Mouse (Mus musculus) bone marrow macrophage, adult 2 months (primary cell): ENCODE measurements around the gene Shb. TPM values are rescaled to one million over a fixed set of nuclear protein-coding genes. Genes with fewer than 3 reads are reported as not detected.

ENCODE experiments used
- H3K27ac ChIP-seq: 2 replicates; pipeline ENCODE4 v1.5.1; 2012; ENCODE audit warnings: low read depth, low read length; ENCODE audit not compliant: insufficient read depth
- H3K4me1 ChIP-seq: 2 replicates; pipeline ENCODE4 v1.6.1; 2012; ENCODE audit warnings: low read length; ENCODE audit not compliant: control insufficient read depth, insufficient read depth
- H3K4me3 ChIP-seq: 2 replicates; pipeline ENCODE4 v1.5.1; 2012; ENCODE audit warnings: mild to moderate bottlenecking, low read length, moderate library complexity; ENCODE audit not compliant: insufficient read depth
- CTCF ChIP-seq: IDR thresholded peaks from 2 replicates; pipeline ENCODE4 v1.5.1; 2012; ENCODE audit warnings: low read depth, mild to moderate bottlenecking, low read length, moderate library complexity
- POLR2A ChIP-seq: IDR thresholded peaks from 2 replicates; pipeline ENCODE4 v1.6.1; 2012; ENCODE audit warnings: mild to moderate bottlenecking, low read depth, low read length, borderline replicate concordance
- polyA plus RNA-seq: library from polyadenylated mRNA; stranded (reverse); fragments of >200 nt; gene quantifications from 2 replicates; pipeline ENCODE4 v1.2.4, GENCODE M21; 2012; ENCODE audit not compliant: missing spikeins, insufficient read depth, insufficient read length

Shb gene
- polyA plus RNA-seq, 1 experiment: 9.8 TPM

GRCm38 (mm10) chr4:45462628-45463027, 69.6 kb downstream of the Shb start:
- no peak overlapping the region for H3K4me3 ChIP-seq
- no peak overlapping the region for H3K27ac ChIP-seq
- no peak for TF ChIP-seq POLR2A
- no peak for TF ChIP-seq CTCF
- H3K4me1 ChIP-seq: peaks cover 3% of the 10 kb centered on the region; the same call in 1 of the 2 replicates

DNA sequence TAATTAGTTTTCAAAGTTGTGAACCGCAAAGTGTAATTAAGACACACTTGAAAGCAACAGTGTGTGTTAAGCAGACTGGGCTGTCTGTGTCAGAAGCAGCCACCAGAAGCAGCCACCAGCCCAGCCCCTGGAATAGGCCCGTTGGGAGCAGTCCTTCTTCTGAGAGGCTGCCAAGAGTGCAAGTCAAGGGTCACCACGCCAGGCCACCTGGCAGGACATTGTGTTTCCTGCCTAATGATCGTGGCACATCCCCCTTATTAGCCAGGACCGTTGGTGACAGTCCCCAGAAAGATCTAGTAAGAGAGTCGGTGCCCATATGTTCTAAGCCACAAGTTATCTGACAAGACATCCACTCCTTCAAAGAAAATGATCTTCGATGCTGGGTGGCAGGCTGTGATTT, 70.6 kb downstream of the Shb start:
- Histone ChIP-seq H3K4me3 (no peak overlapping the region), H3K27ac (no peak overlapping the region), H3K4me1 (no peaks in the 10 kb centered on the region)
- TF ChIP-seq POLR2A (no peak), CTCF (no peak)

DNA sequence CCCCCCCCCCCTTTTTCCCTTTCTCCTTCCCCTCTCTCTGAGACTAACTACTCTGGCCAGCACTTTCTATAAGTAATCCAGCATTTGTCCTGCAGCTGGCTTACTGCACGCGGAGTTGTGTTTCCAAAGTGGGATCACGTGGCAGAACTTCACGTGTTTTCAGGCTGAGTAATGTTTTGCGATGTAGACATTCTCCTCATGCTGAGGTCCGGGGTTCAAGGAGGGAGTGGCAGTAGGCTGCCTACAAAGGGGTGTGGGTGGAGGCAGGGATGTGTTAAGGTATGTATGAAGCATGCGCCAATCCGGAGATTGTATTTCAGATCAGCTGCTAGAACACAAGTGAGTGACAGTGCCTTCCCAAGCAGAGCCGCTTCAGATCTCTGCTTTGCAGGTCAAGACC, 72.9 kb downstream of the Shb start:
- Histone ChIP-seq H3K4me1 (peaks cover 8% of the 10 kb centered on the region), H3K4me3 (no peak overlapping the region), H3K27ac (no peak overlapping the region)
- TF ChIP-seq POLR2A (no peak), CTCF (no peak)

GRCm38 (mm10) chr4:45457543-45457942, 74.7 kb downstream of the Shb start:
- H3K4me3 ChIP-seq: no peak overlapping the region
- peaks cover 20% of the 10 kb centered on the region for H3K4me1 ChIP-seq
- H3K27ac ChIP-seq: no peak overlapping the region
- TF ChIP-seq CTCF (no peak), POLR2A (no peak)

- Histone ChIP-seq H3K4me3 (no peak overlapping the region), H3K27ac (no peak overlapping the region), H3K4me1 (peaks cover 27% of the 10 kb centered on the region)
- TF ChIP-seq POLR2A: no peak
- TF ChIP-seq CTCF: no peak
Measured at GRCm38 (mm10) chr4:45455001-45455400, 77.3 kb downstream of the Shb start.

DNA sequence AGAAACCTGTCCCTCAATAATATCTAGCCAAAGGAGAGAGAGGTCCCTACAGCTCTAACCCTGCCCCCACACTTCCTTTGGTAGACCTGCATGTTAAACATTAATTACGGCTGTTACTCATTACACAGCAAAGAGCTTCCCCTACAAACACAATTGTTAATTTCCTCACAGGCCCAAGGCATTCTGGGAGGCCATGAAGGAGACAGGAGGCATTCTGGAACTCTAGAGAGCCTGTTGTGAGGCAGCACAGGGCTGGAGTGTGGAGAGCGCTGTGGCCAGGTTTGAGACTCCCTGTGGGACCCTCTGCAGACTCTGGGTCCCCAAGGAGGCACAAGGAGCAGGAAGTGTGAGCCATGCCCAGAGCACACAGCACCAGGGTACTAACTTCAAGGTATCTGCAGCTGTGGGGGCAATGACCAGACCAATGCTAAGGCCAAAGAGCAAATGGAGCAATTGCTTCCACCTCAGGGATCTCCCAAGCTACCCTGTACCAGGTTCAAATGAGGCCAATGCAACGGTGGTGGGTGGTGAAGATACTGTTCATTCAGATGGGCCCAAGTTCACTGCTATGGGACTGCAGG, 78.9 kb downstream of the Shb start:
- H3K4me1 ChIP-seq: peaks cover 32% of the 10 kb centered on the region
- TF ChIP-seq POLR2A (no peak), CTCF (no peak)
- 0 out of 2 replicates have a peak overlapping the region, but pooled peaks have one; percentile 79 for H3K27ac ChIP-seq

DNA sequence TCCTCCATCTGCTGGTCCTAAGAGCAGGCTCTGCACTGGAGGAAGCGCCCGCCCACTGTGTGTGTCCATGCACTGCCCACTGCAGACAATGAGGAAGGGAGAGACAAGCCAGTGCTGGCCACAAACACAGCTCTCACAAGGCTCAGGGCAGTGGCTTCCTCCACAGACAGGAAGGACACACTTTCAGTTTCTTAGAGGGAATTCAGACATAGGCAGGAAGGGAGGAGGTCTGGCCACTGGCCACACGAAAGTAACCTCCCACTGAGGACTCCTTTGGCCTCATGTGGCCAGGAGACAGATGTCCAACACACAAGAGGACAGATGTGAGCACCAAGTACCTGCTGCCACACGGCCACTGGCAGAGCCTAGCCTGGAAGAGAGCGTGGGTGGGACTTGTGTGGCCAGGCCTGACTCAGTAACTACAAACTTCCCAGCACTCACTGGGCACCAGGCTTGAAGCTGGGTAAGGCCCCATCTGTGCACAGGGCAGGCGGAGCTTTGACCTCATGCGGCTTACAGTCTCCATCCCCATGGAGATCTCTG, 79.6 kb downstream of the Shb start:
- peaks cover 37% of the 10 kb centered on the region for H3K4me1 ChIP-seq
- H3K27ac ChIP-seq: peak overlapping the region; percentile 79
- H3K4me3 ChIP-seq: no peak overlapping the region
- no peak for TF ChIP-seq CTCF
- no peak for TF ChIP-seq POLR2A

More for the DNA sequence above, 78.9 kb downstream of the Shb start:
- no peak overlapping the region for H3K4me3 ChIP-seq

- H3K4me3 ChIP-seq: no peak overlapping the region
- no peak for TF ChIP-seq CTCF
- no peak for TF ChIP-seq POLR2A
- H3K4me1 ChIP-seq: peaks cover 29% of the 10 kb centered on the region
- H3K27ac ChIP-seq: no peak overlapping the region
Measured at GRCm38 (mm10) chr4:45449012-45449411, 83.3 kb downstream of the Shb start.

- no peak overlapping the region for H3K4me3 ChIP-seq
- no peak overlapping the region for H3K27ac ChIP-seq
- TF ChIP-seq CTCF (no peak), POLR2A (no peak)
- peaks cover 31% of the 10 kb centered on the region for H3K4me1 ChIP-seq
Measured at GRCm38 (mm10) chr4:45448481-45448880, 83.8 kb downstream of the Shb start.

GRCm38 (mm10) chr4:45447196-45447595, 85.1 kb downstream of the Shb start:
- Histone ChIP-seq H3K4me1 (peaks cover 31% of the 10 kb centered on the region), H3K27ac (no peak overlapping the region), H3K4me3 (no peak overlapping the region)
- TF ChIP-seq POLR2A (no peak), CTCF (no peak)

GRCm38 (mm10) chr4:45445235-45445634, 87.0 kb downstream of the Shb start:
- no peak overlapping the region for H3K27ac ChIP-seq
- TF ChIP-seq CTCF (no peak), POLR2A (no peak)
- peaks cover 30% of the 10 kb centered on the region for H3K4me1 ChIP-seq
- no peak overlapping the region for H3K4me3 ChIP-seq
